Mouse (Mus musculus): ENCODE measurements at regions not wholly inside any gene's neighbourhood (a gene's known extent, or its start where the extent isn't known, plus 50 kb on each side); places are given as distances from the start of the nearest gene placed in this dataset.

DNA sequence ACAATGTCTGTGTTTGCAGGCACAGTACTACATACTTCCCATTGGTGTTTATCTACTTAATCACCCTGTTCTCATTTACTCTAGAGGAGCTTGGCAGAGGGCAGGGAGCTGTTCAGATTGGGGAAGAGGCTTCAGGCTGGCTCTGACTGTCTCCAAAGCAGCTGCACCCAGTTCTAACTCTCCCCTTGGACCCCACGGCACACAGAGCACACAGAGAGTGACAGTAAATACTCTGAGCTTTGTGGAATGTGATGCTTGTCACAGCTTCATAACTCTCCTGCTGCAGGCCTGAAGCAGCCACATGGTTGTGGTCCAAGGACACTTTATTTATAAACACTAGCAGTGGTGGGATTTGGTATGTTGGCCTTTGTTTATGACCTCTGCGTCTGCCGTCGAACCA, 85.4 kb upstream of the Stx16 start:
- Histone ChIP-seq H3K4me2 (no peak overlapping the region), H3K27me3 (ENCODE audit: control insufficient read depth, insufficient read depth, low read length) (no peaks in the 10 kb centered on the region), H3K9me3 (replicated peaks; ENCODE audit: control insufficient read depth, low read length) (no peaks in the 10 kb centered on the region), H3K36me3 (ENCODE audit: control insufficient read depth, insufficient read depth, low read length) (no peaks in the 10 kb centered on the region), H3K4me3 (ENCODE audit: low read depth, low read length) (no peak overlapping the region), H3K9ac (ENCODE audit: low read depth, low read length) (no peak overlapping the region), H3K4me1 (ENCODE audit: control insufficient read depth, insufficient read depth, low read length) (peaks cover 7% of the 10 kb centered on the region; the same call in 1 of the 2 replicates), H3K27ac (ENCODE audit: low read depth, low read length) (no peak overlapping the region)
- ATAC-seq (replicated peaks; ENCODE audit: insufficient number of reproducible peaks, low FRiP score, low TSS enrichment) = no peak
- WGBS (ENCODE audit: insufficient replicate concordance) = 83% methylated on average over 4 of the region's 4 CpGs

DNA sequence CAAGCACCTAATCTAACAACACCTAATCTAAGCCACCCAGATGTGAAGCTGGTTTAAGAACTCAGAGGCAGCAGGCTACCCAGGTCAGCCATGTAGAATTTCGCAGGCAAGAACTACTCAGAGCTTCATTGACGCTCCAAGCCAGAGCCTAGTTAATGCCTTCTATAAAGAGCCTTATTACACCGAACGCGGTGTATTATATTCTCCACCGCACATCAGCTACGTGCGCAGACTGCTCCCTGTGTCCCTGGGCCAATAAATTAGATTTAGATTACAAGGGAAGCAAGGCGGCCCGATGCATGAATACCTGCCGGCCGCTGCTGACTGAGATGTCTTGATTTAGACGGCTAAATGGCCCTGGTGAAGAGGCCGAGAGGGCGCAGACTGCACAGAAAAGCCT, 84.7 kb upstream of the Stx16 start:
- Histone ChIP-seq H3K4me3 (ENCODE audit: low read depth, low read length) (no peak overlapping the region), H3K36me3 (ENCODE audit: control insufficient read depth, insufficient read depth, low read length) (no peaks in the 10 kb centered on the region), H3K4me2 (no peak overlapping the region), H3K9ac (ENCODE audit: low read depth, low read length) (no peak overlapping the region), H3K9me3 (replicated peaks; ENCODE audit: control insufficient read depth, low read length) (no peaks in the 10 kb centered on the region), H3K27ac (ENCODE audit: low read depth, low read length) (no peak overlapping the region), H3K27me3 (ENCODE audit: control insufficient read depth, insufficient read depth, low read length) (no peaks in the 10 kb centered on the region), H3K4me1 (ENCODE audit: control insufficient read depth, insufficient read depth, low read length) (peaks cover 7% of the 10 kb centered on the region; the same call in 1 of the 2 replicates)
- ATAC-seq (replicated peaks; ENCODE audit: insufficient number of reproducible peaks, low FRiP score, low TSS enrichment) = no peak
- 90% methylated on average over 15 of the region's 15 CpGs for WGBS (ENCODE audit: insufficient replicate concordance)

DNA sequence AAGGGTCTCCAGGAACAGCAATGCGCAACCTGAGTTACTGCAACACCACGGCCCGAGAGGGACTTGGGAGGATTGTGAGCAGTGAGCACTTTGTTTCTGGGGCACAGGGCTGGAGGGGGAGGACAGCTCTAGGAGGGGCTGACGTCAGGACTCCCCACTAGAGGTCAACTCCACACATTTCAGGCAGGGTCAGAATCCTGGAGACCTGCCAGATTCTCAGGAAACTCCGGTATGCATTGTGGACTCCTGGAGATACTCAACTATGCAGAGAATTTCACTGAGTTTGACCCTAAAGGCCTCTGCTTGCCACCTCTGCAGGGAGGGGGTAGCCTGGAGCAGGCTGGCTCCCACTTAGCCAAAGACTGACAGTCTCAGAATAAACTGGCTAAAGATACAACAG, 84.1 kb upstream of the Stx16 start:
- no peak overlapping the region for H3K27ac ChIP-seq (ENCODE audit: low read depth, low read length)
- WGBS (ENCODE audit: insufficient replicate concordance) = 34% methylated on average over 5 of the region's 5 CpGs
- H3K4me3 ChIP-seq (ENCODE audit: low read depth, low read length) = no peak overlapping the region
- no peaks in the 10 kb centered on the region for H3K9me3 ChIP-seq (replicated peaks; ENCODE audit: control insufficient read depth, low read length)
- ATAC-seq (replicated peaks; ENCODE audit: insufficient number of reproducible peaks, low FRiP score, low TSS enrichment) = peak; percentile 62
- H3K4me1 ChIP-seq (ENCODE audit: control insufficient read depth, insufficient read depth, low read length) = peaks cover 7% of the 10 kb centered on the region; the same call in 1 of the 2 replicates
- H3K36me3 ChIP-seq (ENCODE audit: control insufficient read depth, insufficient read depth, low read length) = no peaks in the 10 kb centered on the region
- H3K27me3 ChIP-seq (ENCODE audit: control insufficient read depth, insufficient read depth, low read length) = no peaks in the 10 kb centered on the region
- no peak overlapping the region for H3K9ac ChIP-seq (ENCODE audit: low read depth, low read length)
- no peak overlapping the region for H3K4me2 ChIP-seq

DNA sequence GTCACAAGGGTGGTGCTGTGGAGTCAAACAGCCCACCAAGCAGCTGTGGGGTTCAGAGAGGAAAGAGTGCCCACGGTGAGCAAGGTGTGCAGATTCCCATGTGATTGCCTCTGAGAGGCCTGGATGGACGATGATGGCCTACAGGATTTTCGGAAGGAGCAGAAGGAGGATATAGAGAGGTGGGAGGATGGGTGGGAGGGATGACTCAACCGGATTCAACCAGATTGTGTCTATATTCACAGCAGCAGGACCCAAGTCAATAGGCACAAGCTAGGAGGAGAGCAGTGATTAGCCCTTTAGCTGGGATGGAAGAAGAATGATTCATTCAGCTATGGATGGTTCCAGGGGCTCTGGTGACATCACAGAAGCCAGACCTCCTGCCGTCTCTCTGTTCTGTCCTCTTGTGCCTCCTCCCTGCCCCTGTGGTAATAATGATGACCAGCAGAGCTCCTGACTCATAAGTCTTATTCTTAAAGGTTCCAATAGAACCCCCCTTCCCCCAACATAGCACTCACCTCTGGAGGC, 82.6 kb upstream of the Stx16 start:
- ATAC-seq (replicated peaks; ENCODE audit: insufficient number of reproducible peaks, low FRiP score, low TSS enrichment) = no peak
- H3K4me2 ChIP-seq = no peak overlapping the region
- no peak overlapping the region for H3K9ac ChIP-seq (ENCODE audit: low read depth, low read length)
- H3K9me3 ChIP-seq (replicated peaks; ENCODE audit: control insufficient read depth, low read length) = no peaks in the 10 kb centered on the region
- no peak overlapping the region for H3K4me3 ChIP-seq (ENCODE audit: low read depth, low read length)
- no peaks in the 10 kb centered on the region for H3K36me3 ChIP-seq (ENCODE audit: control insufficient read depth, insufficient read depth, low read length)
- 74% methylated on average over 5 of the region's 5 CpGs for WGBS (ENCODE audit: insufficient replicate concordance)
- no peak overlapping the region for H3K27ac ChIP-seq (ENCODE audit: low read depth, low read length)
- H3K4me1 ChIP-seq (ENCODE audit: control insufficient read depth, insufficient read depth, low read length) = peaks cover 7% of the 10 kb centered on the region; the same call in 1 of the 2 replicates
- H3K27me3 ChIP-seq (ENCODE audit: control insufficient read depth, insufficient read depth, low read length) = no peaks in the 10 kb centered on the region

- no peak overlapping the region for H3K9ac ChIP-seq (ENCODE audit: low read depth, low read length)
- H3K27ac ChIP-seq (ENCODE audit: low read depth, low read length) = no peak overlapping the region
- H3K4me2 ChIP-seq = no peak overlapping the region
- WGBS (ENCODE audit: insufficient replicate concordance) = 43% methylated on average over 13 of the region's 13 CpGs
- no peaks in the 10 kb centered on the region for H3K27me3 ChIP-seq (ENCODE audit: control insufficient read depth, insufficient read depth, low read length)
- H3K4me1 ChIP-seq (ENCODE audit: control insufficient read depth, insufficient read depth, low read length) = peaks cover 7% of the 10 kb centered on the region; the same call in 1 of the 2 replicates
- H3K9me3 ChIP-seq (replicated peaks; ENCODE audit: control insufficient read depth, low read length) = no peaks in the 10 kb centered on the region
- no peaks in the 10 kb centered on the region for H3K36me3 ChIP-seq (ENCODE audit: control insufficient read depth, insufficient read depth, low read length)
- no peak for ATAC-seq (replicated peaks; ENCODE audit: insufficient number of reproducible peaks, low FRiP score, low TSS enrichment)
- no peak overlapping the region for H3K4me3 ChIP-seq (ENCODE audit: low read depth, low read length)
Observed at GRCm38 (mm10) chr2:173994301-173995073, 81.6 kb upstream of the Stx16 start.

GRCm38 (mm10) chr2:174004666-174005065, 71.4 kb upstream of the Stx16 start:
- H3K36me3 ChIP-seq (ENCODE audit: control insufficient read depth, insufficient read depth, low read length) = no peaks in the 10 kb centered on the region
- H3K4me1 ChIP-seq (ENCODE audit: control insufficient read depth, insufficient read depth, low read length) = peaks cover 2% of the 10 kb centered on the region; the same call in 1 of the 2 replicates
- no peak overlapping the region for H3K4me3 ChIP-seq (ENCODE audit: low read depth, low read length)
- H3K9me3 ChIP-seq (replicated peaks; ENCODE audit: control insufficient read depth, low read length) = peaks cover 3% of the 10 kb centered on the region; the same call in 1 of the 2 replicates
- H3K4me2 ChIP-seq = no peak overlapping the region
- H3K9ac ChIP-seq (ENCODE audit: low read depth, low read length) = no peak overlapping the region
- 87% methylated on average over 8 of the region's 8 CpGs for WGBS (ENCODE audit: insufficient replicate concordance)
- H3K27me3 ChIP-seq (ENCODE audit: control insufficient read depth, insufficient read depth, low read length) = no peaks in the 10 kb centered on the region
- no peak overlapping the region for H3K27ac ChIP-seq (ENCODE audit: low read depth, low read length)
- no peak for ATAC-seq (replicated peaks; ENCODE audit: insufficient number of reproducible peaks, low FRiP score, low TSS enrichment)

DNA sequence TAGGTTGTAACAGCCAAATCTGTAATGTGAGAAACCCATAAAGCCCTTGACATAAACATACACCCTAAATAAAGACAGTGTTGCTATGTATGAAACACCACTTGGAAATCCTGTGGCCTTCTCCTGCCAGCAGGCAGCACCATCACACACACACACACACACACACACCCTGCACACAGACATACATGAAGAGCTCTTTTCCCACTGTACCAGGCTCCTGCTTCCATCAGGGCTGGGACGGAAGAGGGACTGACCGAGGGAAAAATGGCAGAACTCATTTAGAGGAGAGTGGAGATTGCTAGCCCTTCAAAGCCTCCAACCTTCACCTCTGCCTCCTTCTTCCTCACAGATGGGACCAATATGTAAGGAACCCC, 68.1 kb upstream of the Stx16 start:
- H3K9ac ChIP-seq (ENCODE audit: low read depth, low read length) = no peak overlapping the region
- ATAC-seq (replicated peaks; ENCODE audit: insufficient number of reproducible peaks, low FRiP score, low TSS enrichment) = no peak
- peaks cover 3% of the 10 kb centered on the region; the same call in 1 of the 2 replicates for H3K9me3 ChIP-seq (replicated peaks; ENCODE audit: control insufficient read depth, low read length)
- no peak overlapping the region for H3K27ac ChIP-seq (ENCODE audit: low read depth, low read length)
- no peak overlapping the region for H3K4me3 ChIP-seq (ENCODE audit: low read depth, low read length)
- no peak overlapping the region for H3K4me2 ChIP-seq
- whole genome bisulfite sequencing (ENCODE audit: insufficient replicate concordance) = 86% methylated on average over 2 of the region's 2 CpGs
- H3K36me3 ChIP-seq (ENCODE audit: control insufficient read depth, insufficient read depth, low read length) = no peaks in the 10 kb centered on the region
- 0 out of 2 replicates have a peak, but pooled peaks cover 2% of the 10 kb centered on the region for H3K27me3 ChIP-seq (ENCODE audit: control insufficient read depth, insufficient read depth, low read length)
- peaks cover 2% of the 10 kb centered on the region; the same call in 1 of the 2 replicates for H3K4me1 ChIP-seq (ENCODE audit: control insufficient read depth, insufficient read depth, low read length)

GRCm38 (mm10) chr2:174008350-174009218, 67.5 kb upstream of the Stx16 start:
- Histone ChIP-seq H3K36me3 (ENCODE audit: control insufficient read depth, insufficient read depth, low read length) (no peaks in the 10 kb centered on the region), H3K9me3 (replicated peaks; ENCODE audit: control insufficient read depth, low read length) (peaks cover 3% of the 10 kb centered on the region; the same call in 1 of the 2 replicates), H3K4me2 (no peak overlapping the region; the same call in 1 of the 2 replicates), H3K4me3 (ENCODE audit: low read depth, low read length) (no peak overlapping the region), H3K4me1 (ENCODE audit: control insufficient read depth, insufficient read depth, low read length) (peaks cover 2% of the 10 kb centered on the region; the same call in 1 of the 2 replicates), H3K9ac (ENCODE audit: low read depth, low read length) (no peak overlapping the region), H3K27me3 (ENCODE audit: control insufficient read depth, insufficient read depth, low read length) (0 out of 2 replicates have a peak, but pooled peaks cover 2% of the 10 kb centered on the region), H3K27ac (ENCODE audit: low read depth, low read length) (no peak overlapping the region)
- 60% methylated on average over 19 of the region's 19 CpGs for WGBS (ENCODE audit: insufficient replicate concordance)
- no peak for ATAC-seq (replicated peaks; ENCODE audit: insufficient number of reproducible peaks, low FRiP score, low TSS enrichment)

Measured in heart, embryonic 11.5 days (tissue).